Mouse (Mus musculus) embryo, embryonic 11.5 days (tissue): Measurements from ENCODE around the gene Acox2.

ENCODE experiments used
- DNase-seq: peaks from one replicate; pipeline ENCODE4 v3.0.0-alpha.2; 2012; ENCODE audit warnings: low read depth, low spot score

Acox2 gene

GRCm38 (mm10) chr14:8214299-8215207 lies 44.6 kb downstream of the Acox2 start:
- DNase-seq, result peak; percentile 41

- DNase-seq, result peak; percentile 95
Measured at GRCm38 (mm10) chr14:8213803-8214224, 45.3 kb downstream of the Acox2 start, which contains the start of gene Kctd6. Kctd6 (plus strand) TSS chr14:8214140.

DNA sequence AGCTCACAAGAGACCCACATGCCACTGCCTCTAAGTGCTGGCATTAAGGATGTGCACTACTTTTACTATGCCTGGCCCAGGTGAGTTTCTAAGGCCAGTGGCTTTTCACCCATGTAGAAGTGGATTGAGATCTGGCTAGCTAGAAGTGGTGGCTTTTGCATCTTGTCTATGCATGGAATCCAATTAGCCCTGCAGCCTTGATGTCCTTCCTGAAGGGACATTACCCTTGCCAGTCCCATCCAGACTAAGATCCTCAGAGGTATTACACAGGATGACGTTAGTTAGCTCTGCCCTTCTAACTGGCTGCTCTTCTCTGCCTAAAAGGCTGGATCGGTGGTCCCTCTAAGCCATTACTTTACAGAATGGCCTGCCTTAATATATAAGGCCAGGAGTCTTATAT lies 46.2 kb downstream of the Acox2 start:
- no peak for DNase-seq

DNA sequence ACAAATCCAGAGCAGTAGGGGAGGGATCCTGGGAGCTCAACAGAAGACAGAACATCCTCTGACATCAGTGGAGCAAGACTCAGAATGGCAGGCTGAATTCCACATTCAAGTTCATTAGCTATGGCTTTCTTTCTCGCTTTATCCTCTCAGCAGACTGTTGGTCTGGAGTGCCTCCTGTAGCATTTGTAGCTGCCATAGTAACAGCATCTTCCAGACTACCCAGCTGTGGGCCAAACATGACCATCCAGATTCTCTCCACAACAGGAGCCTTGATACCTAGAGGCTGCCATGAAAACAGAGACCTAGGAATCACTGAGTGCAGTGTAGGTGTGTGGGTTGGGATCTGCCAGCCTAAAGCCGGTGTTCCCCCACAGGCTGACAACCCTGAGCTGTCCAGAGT lies 49.3 kb downstream of the Acox2 start:
- DNase-seq, result no peak

GRCm38 (mm10) chr14:8208876-8209275 lies 50.3 kb downstream of the Acox2 start:
- DNase-seq, result no peak

GRCm38 (mm10) chr14:8207543-8207942 lies 51.6 kb downstream of the Acox2 start:
- no peak for DNase-seq

GRCm38 (mm10) chr14:8207105-8207504 lies 52.0 kb downstream of the Acox2 start:
- no peak for DNase-seq

GRCm38 (mm10) chr14:8206179-8206910 lies 52.8 kb downstream of the Acox2 start:
- no peak for DNase-seq

GRCm38 (mm10) chr14:8201715-8202114 lies 57.4 kb downstream of the Acox2 start:
- no peak for DNase-seq

DNA sequence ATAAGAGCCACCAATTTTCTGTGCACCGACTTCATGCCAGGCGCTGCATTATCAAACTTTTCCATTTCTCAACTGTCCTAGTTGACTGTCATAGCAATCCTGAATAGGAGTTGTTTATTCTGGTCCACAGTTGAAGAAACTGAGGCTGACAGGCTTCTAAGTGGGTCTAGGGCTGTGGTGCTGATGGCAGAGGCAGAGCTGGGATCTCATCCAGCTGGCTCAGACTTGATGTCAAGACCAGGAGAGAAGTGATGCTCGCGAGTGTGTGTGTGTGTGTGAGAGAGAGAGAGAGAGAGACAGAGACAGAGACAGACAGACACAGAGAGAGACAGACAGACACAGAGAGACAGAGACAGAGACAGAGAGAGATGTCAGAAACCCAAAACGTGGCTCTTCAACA lies 58.4 kb downstream of the Acox2 start:
- no peak for DNase-seq

DNA sequence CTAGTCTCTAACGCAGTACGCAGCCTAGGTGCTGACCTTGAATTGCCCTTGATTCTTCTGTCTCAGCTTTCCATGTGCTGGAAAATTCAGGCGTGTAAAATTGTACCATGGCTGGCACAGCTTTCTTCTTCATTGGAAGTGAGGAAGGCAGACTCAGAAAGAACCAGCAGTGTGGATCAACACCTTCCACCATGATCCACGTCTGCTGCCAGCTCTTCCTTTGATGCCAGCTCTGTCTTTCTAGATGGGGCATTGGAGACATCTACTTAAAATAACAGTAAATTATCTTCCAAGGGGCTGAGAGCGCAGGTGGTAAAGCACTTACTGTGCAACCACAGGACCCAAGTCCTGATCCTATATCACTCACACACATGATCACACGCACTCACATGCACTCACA lies 66.4 kb downstream of the Acox2 start:
- no peak for DNase-seq

DNA sequence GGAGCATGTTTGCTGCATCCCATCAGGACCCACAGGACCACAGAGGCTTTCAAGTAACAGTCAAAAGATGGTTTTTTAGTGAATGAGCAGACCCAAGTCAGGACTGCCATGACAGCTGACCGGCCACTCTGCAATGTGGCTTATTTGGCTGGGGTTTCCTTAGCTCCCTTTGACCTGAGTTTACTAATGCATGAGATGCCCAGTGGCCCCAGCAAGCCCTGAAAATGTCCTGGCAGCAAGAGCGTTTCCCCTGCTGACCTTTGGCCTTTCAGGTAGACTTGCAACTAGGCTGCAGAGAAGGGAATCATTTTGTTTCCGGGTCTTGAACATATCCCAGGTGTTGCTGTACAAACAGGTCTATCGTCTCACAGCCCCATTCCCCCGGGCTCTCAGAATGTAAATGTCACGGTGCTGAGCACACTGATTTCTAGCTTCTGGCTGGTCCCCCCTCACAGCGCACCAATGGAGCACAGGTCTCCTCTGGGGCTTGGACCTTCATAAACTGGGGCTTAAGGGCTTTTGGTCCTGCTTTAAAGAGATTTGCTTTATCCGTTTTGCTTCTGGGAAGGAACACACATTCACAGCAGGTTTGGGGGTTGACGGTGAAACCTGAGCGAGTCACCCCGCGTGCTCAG lies 67.7 kb downstream of the Acox2 start:
- no peak for DNase-seq

DNA sequence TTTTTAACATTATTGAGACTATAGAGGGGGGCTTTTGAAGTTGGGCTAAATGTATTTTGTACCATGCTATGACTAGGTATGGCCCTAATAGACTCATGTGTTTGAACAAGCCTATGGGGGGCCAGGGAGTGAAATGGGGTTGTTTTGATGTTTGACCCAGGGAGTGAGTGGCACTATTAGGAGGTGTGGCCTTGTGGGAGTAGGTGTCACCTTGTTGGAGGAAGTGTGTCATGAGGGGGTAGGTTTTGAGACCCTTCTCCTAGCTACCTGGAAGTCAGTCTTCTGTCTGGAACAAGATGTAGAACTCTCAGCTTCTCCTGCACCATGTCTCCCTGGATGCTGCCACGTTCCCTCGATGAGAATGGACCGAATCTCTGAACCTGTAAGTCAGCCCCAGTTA lies 68.6 kb downstream of the Acox2 start:
- DNase-seq, result no peak

DNA sequence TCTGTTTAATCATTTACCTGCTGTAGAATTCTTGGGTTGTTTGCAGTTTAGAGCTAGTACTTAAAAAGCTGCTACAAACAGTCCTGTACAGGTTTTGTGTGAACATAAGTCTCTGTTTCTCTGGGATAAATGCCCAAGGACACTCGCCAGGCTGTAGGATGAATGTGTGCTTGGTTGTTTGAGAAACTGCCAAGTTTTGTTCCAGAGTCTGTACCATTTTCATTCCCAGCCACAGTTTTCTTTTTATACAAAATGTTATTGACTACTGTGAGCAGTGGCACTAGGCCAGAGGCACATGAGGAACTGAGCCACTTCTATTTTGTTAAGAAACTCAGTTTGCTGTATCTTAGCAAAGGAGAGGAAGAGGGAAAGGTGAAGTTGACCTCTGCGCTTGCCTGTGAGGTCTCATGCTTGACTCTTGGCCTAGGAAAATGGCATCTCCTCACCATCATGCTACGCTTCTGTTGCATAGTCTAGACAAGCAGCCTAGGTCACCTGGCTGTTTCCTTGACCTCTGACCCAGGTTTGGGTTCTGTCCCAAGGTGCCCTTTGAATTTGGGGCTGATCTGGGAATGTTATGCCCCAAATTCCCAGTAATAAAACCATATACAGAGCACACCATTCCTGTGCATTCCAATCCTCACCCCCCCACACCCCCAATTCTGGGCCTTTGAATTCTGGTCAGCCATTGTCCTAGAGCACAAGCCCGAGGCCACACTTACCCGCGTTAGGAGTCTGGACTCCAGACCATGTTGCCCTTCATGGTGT lies 72.7 kb downstream of the Acox2 start:
- DNase-seq, result no peak

GRCm38 (mm10) chr14:8183330-8183729 lies 75.8 kb downstream of the Acox2 start:
- DNase-seq, result no peak

GRCm38 (mm10) chr14:8180371-8181035 lies 78.7 kb downstream of the Acox2 start:
- DNase-seq, result no peak

DNA sequence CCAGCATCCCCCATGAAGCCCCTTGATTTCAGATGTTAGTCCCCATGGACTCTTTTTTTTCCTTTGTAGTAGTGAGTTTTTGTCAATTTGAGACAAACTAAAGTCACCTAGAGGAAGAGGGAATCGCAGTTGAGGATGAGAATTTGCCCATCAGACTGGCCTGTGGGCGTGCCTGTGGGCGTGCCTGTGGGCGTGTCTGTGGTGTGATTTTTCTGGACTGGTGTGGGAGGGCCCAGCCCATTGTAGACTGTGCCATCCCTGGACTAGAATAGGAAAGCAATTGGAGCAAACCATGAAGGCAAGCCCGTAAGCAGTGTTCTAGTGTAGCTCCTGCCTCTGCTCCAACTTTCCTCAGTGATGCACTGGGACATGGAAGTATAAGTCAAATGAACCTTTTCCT lies 82.9 kb downstream of the Acox2 start:
- DNase-seq, result no peak
